Mouse (Mus musculus) neural tube, embryonic 15.5 days (tissue): ENCODE data around the gene Rbms3. TPM values are rescaled to one million over a fixed set of nuclear protein-coding genes. Genes with fewer than 3 reads are reported as not detected.

Source experiments
- ATAC-seq: fragments of 200-750 bp; cut with Nextera tagmentation; 2 replicates; pipeline ENCODE4 v1.8.0; 2017; ENCODE audit warnings: mild to moderate bottlenecking, moderate TSS enrichment, moderate library complexity; ENCODE audit not compliant: low FRiP score
- H3K27ac ChIP-seq: fragments of 300-500 bp; sonication (generic); replicated peaks from 2 replicates; pipeline ENCODE4 v1.5.1; 2015; ENCODE audit warnings: mild to moderate bottlenecking, inconsistent platforms
- H3K27me3 ChIP-seq: fragments of 300-500 bp; sonication (generic); replicated peaks from 2 replicates; pipeline ENCODE4 v1.6.1; 2015; ENCODE audit warnings: inconsistent platforms
- H3K36me3 ChIP-seq: fragments of 300-500 bp; sonication (generic); 2 replicates; pipeline ENCODE4 v1.6.1; 2015; ENCODE audit warnings: inconsistent platforms
- H3K4me1 ChIP-seq: fragments of 300-500 bp; sonication (generic); 2 replicates; pipeline ENCODE4 v1.6.1; 2015; ENCODE audit warnings: inconsistent platforms
- H3K4me2 ChIP-seq: fragments of 300-500 bp; sonication (generic); 2 replicates; pipeline ENCODE4 v1.6.1; 2015; ENCODE audit warnings: inconsistent platforms, mild to moderate bottlenecking, moderate library complexity
- H3K4me3 ChIP-seq: fragments of 300-500 bp; sonication (generic); replicated peaks from 2 replicates; pipeline ENCODE4 v1.5.1; 2015; ENCODE audit warnings: mild to moderate bottlenecking, inconsistent platforms
- H3K9ac ChIP-seq: fragments of 300-500 bp; sonication (generic); replicated peaks from 2 replicates; pipeline ENCODE4 v1.6.1; 2015; ENCODE audit warnings: mild to moderate bottlenecking, inconsistent platforms
- H3K9me3 ChIP-seq: fragments of 300-500 bp; sonication (generic); replicated peaks from 2 replicates; pipeline ENCODE4 v1.6.1; 2016; ENCODE audit warnings: inconsistent platforms
- WGBS: fragments of 180-500 bp; shearing (Covaris S2); methylation state at CpG from one replicate; pipeline ENCODE4 v1.1.7; 2015; ENCODE audit warnings: mixed read lengths; 5-methylcytosine and 5-hydroxymethylcytosine counted together
- polyA plus RNA-seq: library from polyadenylated mRNA; unstranded; fragments of >200 nt; fragmentation: Nextera tagmentation; extraction: Ambion mirVana; gene quantifications from 2 replicates; pipeline ENCODE4 v1.2.1, GENCODE M21; 2015

Rbms3 gene
- polyA plus RNA-seq, 1 experiment from 2014 or later: 83.4 TPM

GRCm38 (mm10) chr9:116980801-116981200 lies 648.9 kb downstream of the Rbms3 start:
- Histone ChIP-seq H3K27me3 (no peaks in the 10 kb centered on the region), H3K9ac (no peak overlapping the region), H3K4me1 (no peaks in the 10 kb centered on the region), H3K9me3 (no peaks in the 10 kb centered on the region), H3K27ac (no peak overlapping the region; the same call in 1 of the 2 replicates), H3K36me3 (no peaks in the 10 kb centered on the region), H3K4me3 (no peak overlapping the region), H3K4me2 (no peak overlapping the region)
- 88% methylated on average over 5 of the region's 5 CpGs for WGBS
- no peak for ATAC-seq

- H3K9me3 ChIP-seq: no peaks in the 10 kb centered on the region
- no peak for ATAC-seq
- H3K36me3 ChIP-seq: no peaks in the 10 kb centered on the region
- no peaks in the 10 kb centered on the region for H3K4me1 ChIP-seq
- H3K27ac ChIP-seq: no peak overlapping the region
- H3K9ac ChIP-seq: no peak overlapping the region
- WGBS: 84% methylated on average over 6 of the region's 6 CpGs
- no peaks in the 10 kb centered on the region for H3K27me3 ChIP-seq
- no peak overlapping the region for H3K4me3 ChIP-seq
- H3K4me2 ChIP-seq: no peak overlapping the region
These were observed 652.3 kb downstream of the Rbms3 start for GRCm38 (mm10) chr9:116977428-116977827.

DNA sequence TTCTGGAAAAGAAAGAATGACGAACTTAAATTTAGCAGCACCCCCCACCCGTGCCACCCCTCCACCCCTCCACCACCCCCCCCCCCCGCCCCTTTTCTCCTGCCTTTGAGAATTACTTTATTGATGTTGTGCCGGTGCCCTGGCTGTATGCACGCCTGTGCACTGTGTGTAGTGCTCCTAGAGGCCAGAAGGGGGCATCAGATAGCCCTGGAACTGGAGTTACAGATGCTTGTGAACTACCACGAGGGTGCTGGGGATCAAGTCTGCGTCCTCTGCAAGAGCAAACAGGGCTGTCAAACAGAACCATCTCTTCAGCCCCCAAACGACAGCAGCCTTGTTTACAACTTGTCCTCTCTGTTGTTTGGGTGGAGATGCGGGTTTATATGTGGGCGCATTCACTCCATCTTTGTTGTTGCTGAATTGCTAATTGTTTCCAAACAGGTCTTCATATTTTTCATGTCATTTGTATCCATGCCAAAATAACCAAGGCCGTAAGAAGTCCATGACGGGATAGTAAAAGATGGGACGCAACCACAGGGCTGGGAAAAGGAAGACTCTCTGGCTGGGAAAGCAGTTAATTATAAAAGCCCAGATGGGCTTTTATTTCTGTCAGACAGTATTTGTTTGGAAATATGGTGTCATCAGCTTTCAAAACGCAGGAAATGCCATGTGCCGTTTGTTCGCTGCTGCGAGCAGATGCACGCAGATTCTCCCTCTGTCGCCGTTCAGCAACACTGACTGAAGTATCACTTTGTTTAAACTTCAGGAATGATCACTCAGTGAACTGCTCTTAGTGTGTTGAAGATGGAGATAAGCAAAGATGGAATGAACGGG lies 652.9 kb downstream of the Rbms3 start:
- no peak overlapping the region for H3K4me2 ChIP-seq
- no peak overlapping the region for H3K4me3 ChIP-seq
- no peak overlapping the region for H3K27ac ChIP-seq
- no peak for ATAC-seq
- H3K9me3 ChIP-seq: no peaks in the 10 kb centered on the region
- H3K36me3 ChIP-seq: no peaks in the 10 kb centered on the region
- no peaks in the 10 kb centered on the region for H3K27me3 ChIP-seq
- H3K4me1 ChIP-seq: no peaks in the 10 kb centered on the region
- no peak overlapping the region for H3K9ac ChIP-seq
- WGBS: 79% methylated on average over 20 of the region's 21 CpGs

DNA sequence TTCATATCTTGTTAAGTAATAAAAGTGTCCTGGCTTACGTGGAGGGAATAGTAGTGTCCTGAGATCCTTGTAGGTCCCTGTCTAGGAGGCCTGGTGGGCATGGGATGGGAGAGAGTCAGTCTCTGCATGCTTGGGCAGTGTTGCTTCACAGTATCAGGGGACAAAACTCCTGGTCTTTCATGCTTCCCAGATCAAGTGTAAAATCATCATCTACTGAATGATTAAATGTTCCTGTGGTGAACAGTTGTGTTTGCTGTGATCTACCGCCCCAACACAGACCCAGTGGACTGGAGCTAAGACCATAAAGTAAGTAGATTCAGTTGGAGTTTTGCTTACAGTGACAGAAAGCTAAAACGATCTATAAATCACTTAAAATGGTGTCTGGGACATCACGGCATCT lies 654.4 kb downstream of the Rbms3 start:
- Histone ChIP-seq H3K27ac (no peak overlapping the region), H3K4me2 (no peak overlapping the region), H3K4me3 (no peak overlapping the region), H3K36me3 (no peaks in the 10 kb centered on the region), H3K27me3 (no peaks in the 10 kb centered on the region), H3K9ac (no peak overlapping the region), H3K9me3 (no peaks in the 10 kb centered on the region), H3K4me1 (no peaks in the 10 kb centered on the region)
- no peak for ATAC-seq
- 84% methylated on average over 4 of the region's 4 CpGs for WGBS

DNA sequence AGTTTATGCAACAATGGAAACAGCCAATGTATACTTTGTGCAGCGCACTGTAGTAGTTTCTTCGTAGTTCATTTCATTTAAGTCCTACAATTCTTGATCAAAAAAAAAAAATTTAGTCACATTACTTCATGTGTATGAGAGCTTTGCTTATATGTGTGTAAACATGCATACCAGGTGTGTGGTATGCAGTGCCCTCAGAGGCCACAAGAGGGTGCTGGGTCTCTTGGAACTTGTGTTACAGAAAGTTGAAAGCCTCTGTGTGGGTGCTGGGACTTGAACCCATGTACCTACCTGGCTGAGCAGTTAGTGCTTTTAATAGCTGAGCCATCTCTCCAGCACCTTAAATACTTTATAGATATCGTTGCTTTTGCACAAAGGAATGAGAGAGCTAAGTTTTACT lies 655.6 kb downstream of the Rbms3 start:
- 97% methylated on average over 3 of the region's 3 CpGs for WGBS
- H3K9me3 ChIP-seq: no peaks in the 10 kb centered on the region
- no peak overlapping the region for H3K27ac ChIP-seq
- H3K4me1 ChIP-seq: no peaks in the 10 kb centered on the region
- H3K27me3 ChIP-seq: no peaks in the 10 kb centered on the region
- H3K4me2 ChIP-seq: no peak overlapping the region
- no peak for ATAC-seq
- H3K36me3 ChIP-seq: no peaks in the 10 kb centered on the region
- no peak overlapping the region for H3K4me3 ChIP-seq
- H3K9ac ChIP-seq: no peak overlapping the region

- ATAC-seq: no peak
- H3K27me3 ChIP-seq: no peaks in the 10 kb centered on the region
These were observed 656.1 kb downstream of the Rbms3 start for GRCm38 (mm10) chr9:116973594-116973993.

GRCm38 (mm10) chr9:116967317-116967716 lies 662.4 kb downstream of the Rbms3 start:
- Histone ChIP-seq H3K36me3 (no peaks in the 10 kb centered on the region), H3K27ac (no peak overlapping the region), H3K4me2 (no peak overlapping the region), H3K4me3 (no peak overlapping the region), H3K27me3 (no peaks in the 10 kb centered on the region), H3K4me1 (peaks cover 8% of the 10 kb centered on the region), H3K9me3 (no peaks in the 10 kb centered on the region), H3K9ac (no peak overlapping the region)
- WGBS: 88% methylated on average over 3 of the region's 3 CpGs
- ATAC-seq: no peak

More at GRCm38 (mm10) chr9:116973594-116973993, 656.1 kb downstream of the Rbms3 start:
- H3K4me3 ChIP-seq: no peak overlapping the region
- H3K36me3 ChIP-seq: no peaks in the 10 kb centered on the region
- 49% methylated on average over 2 of the region's 2 CpGs for WGBS
- no peaks in the 10 kb centered on the region for H3K9me3 ChIP-seq
- H3K9ac ChIP-seq: no peak overlapping the region
- H3K4me2 ChIP-seq: no peak overlapping the region
- H3K27ac ChIP-seq: no peak overlapping the region
- no peaks in the 10 kb centered on the region for H3K4me1 ChIP-seq

DNA sequence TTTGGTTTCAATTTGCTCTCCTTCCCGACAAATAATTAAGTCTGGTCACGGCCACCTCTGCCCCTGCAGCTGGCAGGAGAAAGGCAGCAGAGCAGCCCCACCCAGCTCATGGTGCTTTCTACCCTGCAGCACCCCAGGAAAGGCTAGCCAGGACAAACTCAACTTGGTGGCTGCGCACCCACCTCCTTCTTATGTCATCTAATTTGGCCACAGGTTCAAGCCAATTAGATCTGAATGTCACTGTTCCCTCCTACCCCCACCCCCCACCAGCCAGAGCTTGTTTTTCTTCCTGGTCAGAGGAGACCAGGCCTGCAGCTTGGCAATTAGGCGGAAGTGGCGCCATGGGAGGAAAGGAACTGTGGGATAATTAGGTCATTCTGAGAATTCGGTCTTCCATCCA lies 664.0 kb downstream of the Rbms3 start:
- H3K27ac ChIP-seq: peak overlapping the region; percentile 56
- 58% methylated on average over 6 of the region's 6 CpGs for WGBS
- H3K9me3 ChIP-seq: no peaks in the 10 kb centered on the region
- ATAC-seq: no peak
- no peak overlapping the region for H3K9ac ChIP-seq
- no peak overlapping the region for H3K4me3 ChIP-seq
- no peaks in the 10 kb centered on the region for H3K27me3 ChIP-seq
- H3K4me1 ChIP-seq: peaks cover 8% of the 10 kb centered on the region
- H3K4me2 ChIP-seq: no peak overlapping the region
- no peaks in the 10 kb centered on the region for H3K36me3 ChIP-seq

GRCm38 (mm10) chr9:116956156-116956555 lies 673.6 kb downstream of the Rbms3 start:
- ATAC-seq: no peak
- no peaks in the 10 kb centered on the region for H3K4me1 ChIP-seq
- no peak overlapping the region for H3K4me3 ChIP-seq
- WGBS: 86% methylated on average over 2 of the region's 2 CpGs
- H3K9ac ChIP-seq: no peak overlapping the region
- no peaks in the 10 kb centered on the region for H3K27me3 ChIP-seq
- H3K27ac ChIP-seq: no peak overlapping the region
- no peak overlapping the region for H3K4me2 ChIP-seq
- H3K36me3 ChIP-seq: no peaks in the 10 kb centered on the region
- no peaks in the 10 kb centered on the region for H3K9me3 ChIP-seq

GRCm38 (mm10) chr9:116948211-116948610 lies 681.5 kb downstream of the Rbms3 start:
- peaks cover 3% of the 10 kb centered on the region; the same call in 1 of the 2 replicates for H3K4me1 ChIP-seq
- H3K9me3 ChIP-seq: no peaks in the 10 kb centered on the region
- no peak overlapping the region for H3K27ac ChIP-seq
- ATAC-seq: no peak
- H3K9ac ChIP-seq: no peak overlapping the region
- H3K36me3 ChIP-seq: no peaks in the 10 kb centered on the region
- no peak overlapping the region for H3K4me3 ChIP-seq
- no peak overlapping the region for H3K4me2 ChIP-seq
- WGBS: 52% methylated on average over 3 of the region's 3 CpGs
- H3K27me3 ChIP-seq: no peaks in the 10 kb centered on the region

DNA sequence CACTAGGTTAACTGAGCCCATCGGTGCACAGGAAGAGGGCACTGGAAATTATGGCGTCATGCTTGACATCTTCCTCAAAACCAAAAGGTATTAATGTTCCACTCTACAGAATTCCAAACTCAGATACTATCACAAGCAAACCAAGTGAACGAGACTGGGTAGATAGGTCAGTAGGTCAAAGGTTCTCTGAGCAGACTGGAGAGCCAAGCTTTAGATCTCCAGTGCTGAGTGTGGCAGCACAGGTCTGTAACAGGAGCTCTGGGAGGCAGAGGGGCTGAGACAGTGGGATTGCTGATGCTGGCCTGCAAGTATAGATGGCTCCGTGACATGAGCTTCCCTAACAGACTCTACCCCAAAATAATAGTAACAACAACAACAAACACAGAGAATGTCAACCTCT lies 682.3 kb downstream of the Rbms3 start:
- no peak overlapping the region for H3K4me2 ChIP-seq
- no peaks in the 10 kb centered on the region for H3K36me3 ChIP-seq
- no peak overlapping the region for H3K9ac ChIP-seq
- no peak for ATAC-seq
- H3K27ac ChIP-seq: no peak overlapping the region
- no peak overlapping the region for H3K4me3 ChIP-seq
- H3K9me3 ChIP-seq: no peaks in the 10 kb centered on the region
- H3K4me1 ChIP-seq: peaks cover 3% of the 10 kb centered on the region; the same call in 1 of the 2 replicates
- H3K27me3 ChIP-seq: no peaks in the 10 kb centered on the region
- WGBS: 82% methylated on average over 4 of the region's 4 CpGs

- H3K9me3 ChIP-seq: no peaks in the 10 kb centered on the region
- no peaks in the 10 kb centered on the region for H3K27me3 ChIP-seq
- peaks cover 3% of the 10 kb centered on the region; the same call in 1 of the 2 replicates for H3K4me1 ChIP-seq
- H3K4me3 ChIP-seq: no peak overlapping the region
- H3K27ac ChIP-seq: no peak overlapping the region
- no peak overlapping the region for H3K9ac ChIP-seq
- no peaks in the 10 kb centered on the region for H3K36me3 ChIP-seq
- no peak overlapping the region for H3K4me2 ChIP-seq
- ATAC-seq: no peak
- 79% methylated on average over 3 of the region's 3 CpGs for WGBS
These were observed 682.9 kb downstream of the Rbms3 start for GRCm38 (mm10) chr9:116946787-116947186.
